Mouse (Mus musculus) midbrain, postnatal 0 days (tissue): Measurements from ENCODE around the gene Cep135. TPM values are rescaled to one million over a fixed set of nuclear protein-coding genes. Genes with fewer than 3 reads are reported as not detected.

Source experiments
- ATAC-seq: fragments of 200-750 bp; cut with Nextera tagmentation; 2 replicates; pipeline ENCODE4 v1.8.0; 2017; ENCODE audit warnings: moderate number of reproducible peaks, mild to moderate bottlenecking, moderate TSS enrichment, moderate library complexity; ENCODE audit not compliant: low FRiP score
- DNase-seq: peaks from one replicate; pipeline ENCODE4 v3.0.0-alpha.2; 2015; ENCODE audit warnings: low spot score
- H3K27ac ChIP-seq: fragments of 300-500 bp; sonication (generic); 2 replicates; pipeline ENCODE4 v1.5.1; 2014; ENCODE audit warnings: low read depth, mild to moderate bottlenecking, low read length, mixed read lengths
- H3K27me3 ChIP-seq: fragments of 300-500 bp; sonication (generic); 2 replicates; pipeline ENCODE4 v1.6.1; 2014; ENCODE audit warnings: low read length, control low read depth, mixed read lengths; ENCODE audit not compliant: insufficient read depth
- H3K36me3 ChIP-seq: fragments of 300-500 bp; sonication (generic); 2 replicates; pipeline ENCODE4 v1.6.1; 2014; ENCODE audit warnings: low read length, control low read depth, mixed read lengths; ENCODE audit not compliant: insufficient read depth
- H3K4me1 ChIP-seq: fragments of 300-500 bp; sonication (generic); 2 replicates; pipeline ENCODE4 v1.6.1; 2014; ENCODE audit warnings: mild to moderate bottlenecking, control low read depth, antibody characterized with exemption, low read length, mixed read lengths; ENCODE audit not compliant: insufficient read depth
- H3K4me2 ChIP-seq: fragments of 300-500 bp; sonication (generic); 2 replicates; pipeline ENCODE4 v1.6.1; 2014; ENCODE audit warnings: low read depth, mild to moderate bottlenecking, low read length, mixed read lengths; ENCODE audit not compliant: poor library complexity, severe bottlenecking
- H3K4me3 ChIP-seq: fragments of 300-500 bp; sonication (generic); 2 replicates; pipeline ENCODE4 v1.5.1; 2014; ENCODE audit warnings: low read depth, mild to moderate bottlenecking, low read length, moderate library complexity
- H3K9ac ChIP-seq: fragments of 300-500 bp; sonication (generic); replicated peaks from 2 replicates; pipeline ENCODE4 v1.6.1; 2014; ENCODE audit warnings: mild to moderate bottlenecking, low read length, moderate library complexity, mixed read lengths; ENCODE audit not compliant: poor library complexity, severe bottlenecking
- H3K9me3 ChIP-seq: fragments of 300-500 bp; sonication (generic); 2 replicates; pipeline ENCODE4 v1.6.1; 2016; ENCODE audit warnings: low read length, control low read depth
- CTCF ChIP-seq: IDR thresholded peaks from 2 replicates; pipeline ENCODE4 v1.5.1; 2016; ENCODE audit warnings: antibody characterized with exemption, mild to moderate bottlenecking
- WGBS: fragments of 180-500 bp; shearing (Covaris S2); extraction: QIAGEN DNeasy Blood & Tissue Kit; methylation state at CpG from one replicate; pipeline ENCODE4 v1.1.7; 2014; 5-methylcytosine and 5-hydroxymethylcytosine counted together
- polyA plus RNA-seq: library from polyadenylated mRNA; unstranded; fragments of >200 nt; fragmentation: Nextera tagmentation; extraction: Ambion mirVana; gene quantifications from 2 replicates; pipeline ENCODE4 v1.2.1, GENCODE M21; 2015
- total RNA-seq: library from RNA; depleted of rRNA; stranded (reverse); fragments of >200 nt; gene quantifications from 2 replicates; pipeline ENCODE4 v1.2.3, GENCODE M21; 2014

The Cep135 gene
- total and polyA plus RNA-seq, 2 experiments from 2014 or later, result 2.5 to 4.0 TPM

DNA sequence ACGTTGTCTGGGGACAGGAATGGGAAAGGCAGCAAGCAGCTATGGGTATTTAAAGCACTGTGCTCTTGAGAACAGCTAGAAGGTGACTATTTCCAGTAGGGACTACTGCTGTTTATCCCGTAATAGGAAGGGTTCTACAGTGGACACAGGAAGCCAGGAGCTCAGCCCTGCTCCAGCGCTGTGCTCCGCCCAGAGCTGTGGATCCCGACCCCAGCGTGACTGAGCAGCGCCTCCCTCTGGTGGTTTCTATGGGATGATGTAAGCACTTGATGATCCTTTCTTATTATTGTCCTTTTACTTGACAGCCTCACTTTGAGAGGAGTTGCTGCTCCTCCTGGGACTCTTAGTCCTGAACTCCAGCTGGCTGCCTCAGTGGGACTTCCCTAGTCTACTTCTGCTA is 14.2 kb upstream of the Cep135 start:
- Histone ChIP-seq H3K27me3 (no peaks in the 10 kb centered on the region), H3K4me2 (no peak overlapping the region), H3K9me3 (no peaks in the 10 kb centered on the region), H3K36me3 (peaks cover 13% of the 10 kb centered on the region; the same call in 1 of the 2 replicates), H3K4me1 (no peaks in the 10 kb centered on the region), H3K9ac (no peak overlapping the region), H3K27ac (no peak overlapping the region), H3K4me3 (no peak overlapping the region)
- no peak for TF ChIP-seq CTCF
- 77% methylated on average over 7 of the region's 7 CpGs for WGBS
- DNase-seq, result no peak
- no peak for ATAC-seq

DNA sequence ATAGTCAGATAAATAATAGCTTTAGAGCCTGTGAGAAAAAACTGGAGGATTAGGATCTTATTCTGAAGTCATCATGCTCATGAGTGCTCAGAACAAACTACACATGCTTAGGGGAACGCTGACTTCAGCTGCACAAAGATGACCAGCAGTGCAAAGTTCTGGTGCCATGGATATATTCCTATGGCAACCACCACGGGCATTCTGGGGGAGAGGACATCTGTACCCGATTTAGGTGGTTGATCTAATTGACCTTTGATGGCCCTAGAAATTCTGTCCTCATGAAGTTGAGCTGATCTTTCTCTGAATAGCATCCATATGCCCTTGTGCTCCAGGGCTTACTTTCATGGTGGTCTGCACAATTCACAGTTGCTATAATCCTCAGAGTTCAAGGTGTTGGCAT is 11.5 kb upstream of the Cep135 start:
- no peaks in the 10 kb centered on the region for H3K27me3 ChIP-seq
- H3K36me3 ChIP-seq, result no peaks in the 10 kb centered on the region
- no peak overlapping the region for H3K27ac ChIP-seq
- TF ChIP-seq CTCF, result no peak
- H3K4me3 ChIP-seq, result no peak overlapping the region
- no peaks in the 10 kb centered on the region for H3K4me1 ChIP-seq
- no peak overlapping the region for H3K9ac ChIP-seq
- DNase-seq, result no peak
- no peak for ATAC-seq
- no peak overlapping the region for H3K4me2 ChIP-seq
- 63% methylated on average over 3 of the region's 3 CpGs for WGBS
- H3K9me3 ChIP-seq, result no peaks in the 10 kb centered on the region

DNA sequence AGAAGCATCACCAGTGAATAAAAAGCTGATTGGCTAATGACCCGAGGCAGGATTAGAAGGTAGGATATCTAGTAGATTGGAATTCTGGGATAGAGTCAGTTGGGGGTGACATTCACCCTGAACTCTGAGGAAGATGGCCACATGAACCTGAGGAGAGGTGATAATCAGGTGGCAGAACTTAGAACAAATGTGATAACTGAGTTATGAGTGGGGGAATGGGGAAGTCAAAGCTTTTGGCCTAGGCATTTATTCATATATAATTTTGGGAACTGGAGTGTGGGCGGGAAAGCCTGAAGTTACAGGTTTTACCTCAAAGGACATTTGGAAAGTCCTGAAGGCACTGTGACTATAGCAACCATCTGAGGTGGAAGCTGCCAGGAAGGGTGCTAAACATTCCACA is 3.1 kb upstream of the Cep135 start:
- Histone ChIP-seq H3K4me3 (no peak overlapping the region), H3K9ac (no peak overlapping the region), H3K4me1 (no peaks in the 10 kb centered on the region), H3K27me3 (no peaks in the 10 kb centered on the region), H3K27ac (no peak overlapping the region), H3K4me2 (no peak overlapping the region), H3K36me3 (no peaks in the 10 kb centered on the region), H3K9me3 (no peaks in the 10 kb centered on the region)
- no peak for DNase-seq
- WGBS, result 91% methylated on average over 2 of the region's 2 CpGs
- ATAC-seq, result no peak
- TF ChIP-seq CTCF, result no peak

DNA sequence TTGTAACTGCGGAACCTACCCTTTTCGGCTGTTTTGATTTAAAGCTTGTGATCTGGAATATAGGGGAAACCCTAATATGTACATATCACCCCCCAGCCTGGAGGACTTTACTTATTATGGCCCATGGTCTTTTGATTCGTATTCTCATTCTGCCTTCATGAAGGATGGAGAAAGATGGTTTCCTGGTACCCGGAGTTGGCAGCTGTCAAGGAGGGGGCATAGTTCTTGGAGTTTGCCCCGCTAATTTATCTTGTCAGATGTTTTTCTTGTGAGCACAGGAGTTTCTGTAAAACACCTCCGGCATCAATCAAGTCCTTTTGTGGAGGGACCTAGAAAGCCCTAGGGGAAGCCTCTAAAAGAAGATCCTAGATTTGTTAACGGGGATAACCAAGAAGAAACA is 813 bp downstream of the Cep135 start:
- Histone ChIP-seq H3K27ac (peak overlapping the region; percentile 71; the same call in 1 of the 2 replicates), H3K4me1 (no peaks in the 10 kb centered on the region), H3K36me3 (peaks cover 5% of the 10 kb centered on the region; the same call in 1 of the 2 replicates), H3K27me3 (no peaks in the 10 kb centered on the region), H3K9ac (peak overlapping the region; percentile 68), H3K9me3 (no peaks in the 10 kb centered on the region), H3K4me2 (peak overlapping the region; percentile 69), H3K4me3 (peak overlapping the region; percentile 78)
- TF ChIP-seq CTCF, result no peak
- ATAC-seq (no peak), DNase-seq (no peak)
- 4% methylated on average over 7 of the region's 7 CpGs for WGBS

DNA sequence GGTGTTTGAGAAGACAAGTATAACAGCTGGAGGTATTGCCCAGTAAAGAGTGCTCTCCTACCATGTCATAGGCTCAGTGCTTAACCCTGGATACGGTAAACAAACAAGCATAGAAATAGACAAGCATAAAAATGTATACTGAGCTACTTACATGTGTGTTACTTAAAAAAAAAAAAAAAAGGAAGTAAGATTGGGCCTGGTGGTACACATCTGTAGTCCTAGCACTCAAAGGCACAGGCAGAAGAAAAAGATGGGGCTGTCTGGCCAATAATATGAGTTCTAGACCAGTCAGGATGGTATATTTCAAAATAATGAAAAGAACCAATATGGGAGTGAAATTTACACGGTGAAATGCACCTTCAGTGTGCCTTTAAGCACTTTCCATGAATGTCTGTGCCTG is 1.5 kb downstream of the Cep135 start:
- WGBS, result 84% methylated on average over 2 of the region's 2 CpGs
- Histone ChIP-seq H3K27ac (no peak overlapping the region), H3K4me1 (no peaks in the 10 kb centered on the region), H3K9me3 (no peaks in the 10 kb centered on the region), H3K4me3 (no peak overlapping the region), H3K27me3 (no peaks in the 10 kb centered on the region), H3K9ac (no peak overlapping the region), H3K36me3 (peaks cover 5% of the 10 kb centered on the region; the same call in 1 of the 2 replicates), H3K4me2 (no peak overlapping the region)
- no peak for TF ChIP-seq CTCF
- ATAC-seq (no peak), DNase-seq (no peak)

DNA sequence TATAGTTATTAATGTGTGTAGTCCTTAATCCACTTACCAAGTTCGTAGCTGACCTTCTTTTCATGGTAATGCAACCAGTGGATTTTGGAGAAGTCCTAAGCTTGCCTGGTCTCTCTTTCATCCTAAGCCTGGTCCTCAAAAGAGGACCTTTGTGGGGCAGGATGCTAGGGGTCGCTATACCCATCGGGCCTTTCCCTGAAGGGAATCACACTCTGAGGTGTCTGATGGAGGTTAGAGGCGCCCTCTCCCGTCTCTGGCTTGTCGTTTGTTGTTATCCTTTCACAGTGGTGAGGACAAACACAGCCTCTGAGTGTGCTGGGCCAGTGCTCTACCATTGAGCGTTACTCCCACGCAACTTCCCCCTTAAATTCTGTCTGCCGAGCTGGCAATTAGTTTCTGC is 3.4 kb downstream of the Cep135 start:
- 55% methylated on average over 9 of the region's 9 CpGs for WGBS
- Histone ChIP-seq H3K4me2 (no peak overlapping the region), H3K36me3 (peaks cover 22% of the 10 kb centered on the region), H3K9ac (no peak overlapping the region), H3K27me3 (no peaks in the 10 kb centered on the region), H3K27ac (no peak overlapping the region), H3K4me1 (no peaks in the 10 kb centered on the region), H3K4me3 (no peak overlapping the region), H3K9me3 (no peaks in the 10 kb centered on the region)
- peak; percentile 17; the same call in 1 of the 2 replicates for TF ChIP-seq CTCF
- DNase-seq (no peak), ATAC-seq (no peak)
